Mouse (Mus musculus): Measurements from ENCODE around the gene Pum2.

The Pum2 gene

GRCm38 (mm10) chr12:8786984-8787730 lies 113.2 kb downstream of the Pum2 start:
- no peak for DNase-seq (ENCODE audit: extremely low spot score, low read depth, low spot score)

- DNase-seq (ENCODE audit: extremely low spot score, low read depth, low spot score) = no peak
Observed at GRCm38 (mm10) chr12:8788469-8788868, 114.5 kb downstream of the Pum2 start.

GRCm38 (mm10) chr12:8790615-8791014 lies 116.7 kb downstream of the Pum2 start:
- DNase-seq (ENCODE audit: extremely low spot score, low read depth, low spot score) = no peak

- DNase-seq (ENCODE audit: extremely low spot score, low read depth, low spot score) = no peak
Observed at GRCm38 (mm10) chr12:8793410-8794051, 119.6 kb downstream of the Pum2 start.

GRCm38 (mm10) chr12:8797936-8798335 lies 124.0 kb downstream of the Pum2 start:
- DNase-seq (ENCODE audit: extremely low spot score, low read depth, low spot score) = no peak

- DNase-seq (ENCODE audit: extremely low spot score, low read depth, low spot score) = no peak
Observed at GRCm38 (mm10) chr12:8798486-8799020, 124.6 kb downstream of the Pum2 start.

Measured in hindlimb bud, embryonic 11.5 days (tissue).